Mouse (Mus musculus): ENCODE measurements at regions not wholly inside any gene's neighbourhood (a gene's known extent, or its start where the extent isn't known, plus 50 kb on each side); places are given as distances from the start of the nearest gene placed in this dataset.

DNA sequence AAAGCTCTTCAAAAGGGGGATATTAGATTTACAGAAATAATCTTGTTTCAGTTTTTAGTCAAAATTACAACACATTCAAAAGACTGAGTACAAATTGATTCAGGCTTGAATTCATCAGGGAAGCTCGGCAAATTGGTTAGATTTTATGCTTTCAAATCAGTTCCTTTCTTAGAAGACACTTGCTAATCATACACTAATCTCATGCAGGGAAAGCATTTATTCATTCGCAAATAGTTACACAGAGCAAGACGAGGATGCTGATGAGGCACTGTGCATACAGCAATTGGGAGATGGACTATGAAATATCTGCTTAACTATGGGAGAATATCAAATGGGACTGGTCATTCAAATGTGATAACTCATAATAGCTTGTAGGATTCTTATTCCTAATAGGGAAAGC is 481.3 kb upstream of the Gm597 start:
- DNase-seq, result no peak

DNA sequence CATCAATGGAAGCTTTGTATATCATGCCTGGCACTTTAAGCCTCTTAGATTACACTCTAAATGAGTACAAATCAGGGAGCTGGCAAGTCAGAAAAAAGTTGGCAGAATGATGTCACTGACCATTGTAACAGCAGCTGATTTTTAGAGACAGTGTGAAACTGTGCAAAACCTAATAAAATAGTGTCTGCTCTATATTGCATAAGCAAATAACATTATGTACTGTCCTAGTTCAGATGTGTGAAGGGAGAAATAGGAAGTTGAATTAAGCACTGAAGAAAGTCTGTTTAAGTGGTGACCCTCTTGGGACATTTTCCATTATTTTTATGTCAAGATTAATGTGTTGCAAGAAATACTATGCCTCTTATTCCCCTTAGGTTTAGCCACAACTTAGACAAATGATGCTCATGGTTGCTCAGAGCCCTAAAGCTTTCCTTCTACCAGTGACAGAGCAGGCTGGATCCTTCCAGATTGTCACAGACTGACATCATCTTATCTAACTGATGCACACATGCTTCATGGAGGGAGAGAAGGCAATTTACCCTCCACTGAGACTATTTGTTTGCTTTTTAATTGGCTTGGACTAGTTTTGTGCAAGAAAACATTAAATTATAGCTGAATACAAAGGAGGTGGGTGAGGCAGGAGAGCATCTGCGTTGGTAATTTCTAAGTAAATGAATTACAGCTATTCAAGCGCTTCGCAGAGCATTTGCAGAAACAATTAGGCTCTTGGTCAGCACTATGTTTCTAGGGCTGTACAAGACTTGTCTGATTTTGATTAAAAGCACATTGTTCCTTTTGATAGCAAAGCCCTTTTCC is 436.9 kb upstream of the Gm597 start:
- DNase-seq, result peak; percentile 5

All from embryo, embryonic 11 days (tissue).